Mouse (Mus musculus) kidney, adult 2 months (tissue): ENCODE data around the gene Map2k1.
A peak's percentile ranks its signal among the peaks of the same experiment; 100 is the strongest.

Experiments used
- CTCF ChIP-seq: fragments of 200-500 bp; conservative IDR thresholded peaks from 2 replicates; pipeline ENCODE4 v1.5.1; 2011; ENCODE audit warnings: low read depth, mild to moderate bottlenecking, control low read depth, low read length, moderate library complexity, mixed read lengths; ENCODE audit not compliant: insufficient read depth, insufficient read length
- POLR2A ChIP-seq: fragments of 200-500 bp; IDR thresholded peaks from one replicate; pipeline ENCODE4 v1.6.1; 2011; ENCODE audit warnings: low read depth, low read length, control low read depth

GRCm38 (mm10) chr9:64178974-64179646 is 74.3 kb downstream of the Map2k1 start, which contains the start of gene Snapc5:
- TF ChIP-seq CTCF = peak; percentile 56
- TF ChIP-seq POLR2A = peak; percentile 80
